Mouse (Mus musculus) brain, embryonic 14.5 days (tissue): ENCODE measurements around the gene Rufy3.

Source experiments
- CTCF ChIP-seq: fragments of 200-500 bp; IDR thresholded peaks from 2 replicates; pipeline ENCODE4 v1.5.1; 2012; ENCODE audit warnings: inconsistent platforms, mild to moderate bottlenecking, moderate library complexity, borderline replicate concordance; ENCODE audit not compliant: insufficient read depth, insufficient read length; ENCODE audit errors: extremely low read depth
- POLR2A ChIP-seq: fragments of 200-500 bp; IDR thresholded peaks from 2 replicates; pipeline ENCODE4 v1.6.1; 2012; ENCODE audit warnings: mild to moderate bottlenecking, inconsistent platforms, borderline replicate concordance; ENCODE audit not compliant: poor library complexity, insufficient read depth, insufficient read length, severe bottlenecking; ENCODE audit errors: extremely low read depth

GRCm38 (mm10) chr5:88587211-88587934 lies 22.5 kb downstream of the Rufy3 start:
- TF ChIP-seq CTCF (no peak), POLR2A (no peak)
